Mouse (Mus musculus) gastrocnemius, adult 2 months (tissue): Measurements from ENCODE around the gene Epm2a. TPM values are rescaled to one million over a fixed set of nuclear protein-coding genes. Genes with fewer than 3 reads are reported as not detected.
"Not testable (repeated sequence)": the region's sequence is repeated elsewhere in the genome, so short reads cannot be mapped to it uniquely, and the experiment has no call there.

Experiments used
- DNase-seq: peaks from one replicate; pipeline ENCODE4 v3.0.0; 2022
- H3K27ac ChIP-seq: fragments of 200-600 bp; 2 replicates; pipeline ENCODE4 v1.8.1; 2022; ENCODE audit warnings: mild to moderate bottlenecking
- H3K4me3 ChIP-seq: fragments of 200-600 bp; 2 replicates; pipeline ENCODE4 v1.8.1; 2022; ENCODE audit warnings: mild to moderate bottlenecking, moderate library complexity
- CTCF ChIP-seq: fragments of 200-600 bp; IDR thresholded peaks from 2 replicates; pipeline ENCODE4 v1.8.1; 2022; ENCODE audit warnings: antibody characterized with exemption, mild to moderate bottlenecking, moderate library complexity
- intact Hi-C: fragments of 180-260 bp; cut with DNase I; formaldehyde crosslinking; loops from one replicate; pipeline ENCODE4 v1.15.1; 2025
- long read RNA-seq, 2 experiments: library from polyadenylated mRNA; stranded (forward); transcript quantifications; one replicate each; pipeline ENCODE4 v2.0.0; 2021
- total RNA-seq, 2 experiments: library from RNA; stranded (reverse); gene quantifications; 2 replicates each; pipeline ENCODE4 v1.2.3; 2021

The Epm2a gene
- total RNA-seq: 10 to 100 TPM; 90.9 to 91.5 TPM
- long read RNA-seq, experiment 1, partial matches to known transcripts: 0 of 4 reads
- long read RNA-seq, experiment 1, other reads (novel, unspliced or antisense): 4 of 4 reads
- long read RNA-seq, experiment 2, partial matches to known transcripts: 0 of 13 reads
- long read RNA-seq, experiment 2, other reads (novel, unspliced or antisense): 11 of 13 reads

- peak within 1 kb of the TSS; percentile 93 for H3K4me3 ChIP-seq
- peak within 1 kb of the TSS; percentile 96 for H3K27ac ChIP-seq
- no peak for TF ChIP-seq CTCF
- intact Hi-C loops: loop anchor here (2.0 kb wide), 1 partner anchor 59 kb away; no protein-coding TSS in a partner anchor
- DNase-seq: peak; percentile 93
Measured at GRCm38 (mm10) chr10:11343205-11344141, at the start of gene Epm2a. TSS of gene Epm2a (plus strand) at chr10:11343404.

DNA sequence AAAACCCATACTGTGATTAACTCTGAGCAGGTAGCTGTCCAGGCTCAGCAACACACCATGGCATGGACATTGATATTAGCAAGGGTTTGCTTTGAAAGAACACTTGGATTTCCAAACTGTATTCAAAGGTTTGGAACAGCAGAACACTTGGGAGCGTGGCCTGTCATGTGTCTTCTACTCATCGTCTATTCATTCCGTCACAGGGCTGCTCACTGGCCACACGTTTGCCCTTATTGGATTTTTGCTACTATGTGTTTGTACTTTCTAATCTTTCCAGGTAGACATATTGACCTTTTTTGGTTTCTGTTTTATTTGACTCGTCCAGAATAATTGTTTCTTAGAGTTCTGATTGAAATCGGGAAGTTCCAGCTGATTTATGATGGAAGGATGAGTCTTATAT lies 44.8 kb upstream of the Epm2a start:
- Histone ChIP-seq H3K4me3 (no peak overlapping the region), H3K27ac (no peak overlapping the region)
- intact Hi-C loops: no loop called here
- no peak for DNase-seq
- no peak for TF ChIP-seq CTCF

- DNase-seq: no peak
- Histone ChIP-seq H3K4me3 (no peak overlapping the region), H3K27ac (no peak overlapping the region; the same call in 1 of the 2 replicates)
- TF ChIP-seq CTCF: no peak
- intact Hi-C loops: no loop called here
Measured at GRCm38 (mm10) chr10:11305365-11306053, 37.7 kb upstream of the Epm2a start.

DNA sequence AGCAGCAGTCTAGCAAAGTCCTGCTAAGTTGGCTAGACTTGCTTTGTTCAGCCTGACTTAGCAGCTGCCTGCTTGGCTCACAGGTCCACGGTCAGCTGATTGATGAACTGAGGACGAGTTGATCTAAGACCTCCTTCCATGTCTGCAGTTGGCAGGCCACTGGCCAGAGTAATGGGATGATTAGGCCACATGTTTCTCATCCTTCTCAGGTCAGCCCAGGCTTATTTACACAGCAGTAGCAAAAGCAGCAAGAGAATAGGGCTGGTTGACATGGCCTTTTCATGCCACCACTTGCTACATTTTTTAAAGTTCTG lies 37.2 kb upstream of the Epm2a start:
- no peak for TF ChIP-seq CTCF
- H3K27ac ChIP-seq: peak overlapping the region; percentile 8; the same call in 1 of the 2 replicates
- no peak overlapping the region for H3K4me3 ChIP-seq
- intact Hi-C loops: no loop called here
- peak; percentile 60 for DNase-seq

GRCm38 (mm10) chr10:11309866-11310265 lies 33.3 kb upstream of the Epm2a start:
- Histone ChIP-seq H3K4me3 (no peak overlapping the region), H3K27ac (no peak overlapping the region)
- no peak for DNase-seq
- intact Hi-C loops: no loop called here
- no peak for TF ChIP-seq CTCF

GRCm38 (mm10) chr10:11310481-11310880 lies 32.7 kb upstream of the Epm2a start:
- Histone ChIP-seq H3K27ac (no peak overlapping the region), H3K4me3 (no peak overlapping the region)
- TF ChIP-seq CTCF: no peak
- intact Hi-C loops: no loop called here
- DNase-seq: no peak

DNA sequence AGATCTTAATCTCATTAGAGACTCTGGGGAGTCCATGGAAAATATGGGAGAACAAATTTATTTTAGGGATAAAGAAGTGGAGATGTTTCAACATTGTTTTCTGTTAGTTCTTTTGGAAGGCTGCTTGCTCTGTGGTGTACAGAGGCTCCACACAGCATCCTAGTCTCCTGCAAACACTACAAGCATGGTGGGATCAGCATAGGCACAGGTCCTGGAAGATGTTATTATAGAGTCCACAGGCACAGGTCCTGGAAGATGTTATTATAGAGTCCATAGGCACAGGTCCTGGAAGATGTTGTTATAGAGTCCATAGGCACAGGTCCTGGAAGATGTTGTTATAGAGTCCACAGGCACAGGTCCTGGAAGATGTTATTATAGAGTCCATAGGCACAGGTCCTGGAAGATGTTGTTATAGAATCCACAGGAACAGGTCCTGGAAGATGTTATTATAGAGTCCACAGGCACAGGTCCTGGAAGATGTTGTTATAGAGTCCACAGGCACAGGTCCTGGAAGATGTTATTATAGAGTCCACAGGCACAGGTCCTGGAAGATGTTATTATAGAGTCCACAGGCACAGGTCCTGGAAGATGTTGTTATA lies 25.2 kb upstream of the Epm2a start:
- H3K27ac ChIP-seq, DNase-seq, intact Hi-C loops, H3K4me3 ChIP-seq: not testable (repeated sequence)

GRCm38 (mm10) chr10:11319446-11319970 lies 23.7 kb upstream of the Epm2a start:
- DNase-seq: no peak
- TF ChIP-seq CTCF: no peak
- intact Hi-C loops: no loop called here
- H3K4me3 ChIP-seq: no peak overlapping the region
- H3K27ac ChIP-seq: no peak overlapping the region

- no peak for TF ChIP-seq CTCF
- Histone ChIP-seq H3K4me3 (no peak overlapping the region), H3K27ac (no peak overlapping the region)
- no peak for DNase-seq
- intact Hi-C loops: no loop called here
Measured at GRCm38 (mm10) chr10:11322316-11322715, 20.9 kb upstream of the Epm2a start.

DNA sequence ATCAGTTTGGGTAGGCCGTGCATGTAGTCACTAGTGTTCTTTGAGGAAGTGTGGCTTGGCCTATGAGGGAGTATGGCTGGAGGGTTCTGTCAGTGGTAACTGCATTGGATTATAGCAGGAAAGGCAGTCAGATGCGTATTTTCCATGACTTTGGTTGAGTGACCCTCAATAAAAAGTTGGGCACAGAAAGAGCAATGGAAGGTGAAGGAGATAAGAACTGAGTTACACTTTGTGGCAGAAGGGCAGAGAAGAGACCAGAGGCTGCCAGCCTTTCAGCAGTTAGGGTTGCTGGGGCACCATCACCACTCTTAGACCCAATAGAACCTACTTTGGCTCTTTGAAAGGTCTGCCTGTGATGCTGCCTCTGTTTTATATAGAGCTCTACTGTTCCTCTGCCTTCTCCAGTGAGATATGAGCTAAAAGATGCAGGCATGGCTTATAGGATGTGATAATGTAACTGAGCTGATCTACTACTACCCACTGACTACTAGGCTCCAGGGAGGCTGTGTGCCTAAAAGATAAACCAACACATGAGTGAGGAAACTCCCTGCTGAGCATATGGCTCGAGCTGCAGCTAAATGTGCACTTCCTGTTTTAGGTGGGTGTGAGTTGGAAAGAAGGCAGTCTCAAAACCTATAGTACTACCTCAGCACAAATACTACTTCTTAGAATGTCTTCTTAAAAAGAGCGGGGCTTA lies 19.9 kb upstream of the Epm2a start:
- no peak overlapping the region for H3K27ac ChIP-seq
- DNase-seq: no peak
- H3K4me3 ChIP-seq: no peak overlapping the region
- intact Hi-C loops: no loop called here
- TF ChIP-seq CTCF: no peak

DNA sequence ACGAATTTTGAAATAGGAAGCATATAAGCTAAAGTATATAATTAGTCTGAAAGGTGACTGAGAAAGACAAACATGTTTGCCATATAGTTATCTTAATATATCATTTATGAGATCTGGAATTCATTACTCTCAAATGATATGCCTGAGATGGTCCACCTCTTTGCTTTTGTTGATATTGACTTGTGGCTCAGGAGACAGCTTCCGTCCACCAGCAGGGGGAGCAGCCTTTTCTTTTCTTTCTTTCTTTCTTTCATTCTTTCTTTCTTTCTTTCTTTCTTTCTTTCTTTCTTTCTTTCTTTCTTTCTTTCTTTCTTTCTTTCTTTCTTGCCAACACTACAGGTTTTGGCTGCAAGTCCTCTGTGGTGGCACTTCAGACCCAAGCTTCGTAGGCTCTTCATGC lies 16.7 kb upstream of the Epm2a start:
- Histone ChIP-seq H3K4me3 (no peak overlapping the region), H3K27ac (no peak overlapping the region)
- TF ChIP-seq CTCF: peak; percentile 45
- no peak for DNase-seq
- intact Hi-C loops: no loop called here
